Mouse (Mus musculus): ENCODE results near the gene D130043K22Rik.

- TF ChIP-seq EP300 (IDR thresholded peaks at IDR 0.05; ENCODE audit: insufficient read depth, low read depth, low read length) (no peak), POLR2A (IDR thresholded peaks at IDR 0.05; ENCODE audit: insufficient read depth, low read length) (no peak)
These were observed 58.5 kb downstream of the D130043K22Rik start for GRCm38 (mm10) chr13:24903412-24903811.

Data from ES-Bruce4 (cell line).